Mouse (Mus musculus) E14TG2a.4 (cell line): Measurements from ENCODE around the gene Cmc1.

ENCODE experiments used
- CTCF ChIP-seq: conservative IDR thresholded peaks from 2 replicates; pipeline ENCODE4 v1.5.1; 2014; ENCODE audit warnings: low read length
- NANOG ChIP-seq: IDR thresholded peaks from 2 replicates; pipeline ENCODE4 v1.6.1; 2014; ENCODE audit warnings: borderline replicate concordance, low read length, mixed read lengths
- POU5F1 ChIP-seq: IDR thresholded peaks from 2 replicates; pipeline ENCODE4 v1.6.1; 2014; ENCODE audit warnings: low read length, borderline replicate concordance

GRCm38 (mm10) chr9:118149407-118150402, at the start of gene Cmc1:
- TF ChIP-seq CTCF (no peak), NANOG (no peak), POU5F1 (no peak)
